Mouse (Mus musculus) myocyte (in vitro differentiated cells): ENCODE data around the gene Slc26a1.

Experiments used
- E2F4 ChIP-seq: IDR thresholded peaks from one replicate; pipeline ENCODE4 v1.6.1; 2011; ENCODE audit warnings: mild to moderate bottlenecking, control low read depth, moderate library complexity; ENCODE audit not compliant: insufficient read depth
- MAX ChIP-seq: IDR thresholded peaks from one replicate; pipeline ENCODE4 v1.6.1; 2011; ENCODE audit warnings: low read depth, mild to moderate bottlenecking, control low read depth
- MYOG ChIP-seq, 3 experiments: IDR thresholded peaks; one replicate each; pipeline ENCODE4 v1.6.1; 2011; ENCODE audit warnings: control low read depth in 2 of 3, low read depth in 2 of 3, mild to moderate bottlenecking in 2 of 3; ENCODE audit not compliant: insufficient read length in 2 of 3, control insufficient read depth in 1 of 3, insufficient read depth in 1 of 3
- POLR2A ChIP-seq: IDR thresholded peaks from one replicate; pipeline ENCODE4 v1.6.1; 2011; ENCODE audit warnings: low read depth, mild to moderate bottlenecking, control low read depth, moderate library complexity; ENCODE audit not compliant: insufficient read length
- POLR2AphosphoS2 ChIP-seq: IDR thresholded peaks from one replicate; pipeline ENCODE4 v1.6.1; 2011; ENCODE audit warnings: low read depth, control low read depth; ENCODE audit not compliant: insufficient read length
- SRF ChIP-seq: IDR thresholded peaks from one replicate; pipeline ENCODE4 v1.6.1; 2011; ENCODE audit warnings: low read depth; ENCODE audit not compliant: control insufficient read depth, insufficient read length
- TCF12 ChIP-seq: IDR thresholded peaks from one replicate; pipeline ENCODE4 v1.6.1; 2011; ENCODE audit warnings: mild to moderate bottlenecking, control low read depth; ENCODE audit not compliant: poor library complexity, insufficient read depth, severe bottlenecking

- TF ChIP-seq POLR2A (no peak), MAX (no peak), TCF12 (no peak), MYOG (IDR thresholded peaks at IDR 0.05; ENCODE audit: control insufficient read depth in 1 of 3, insufficient read depth in 1 of 3, insufficient read length in 2 of 3, low read depth in 2 of 3) (no peak), SRF (no peak), E2F4 (no peak), POLR2AphosphoS2 (no peak)
These were observed 28.6 kb upstream of the Slc26a1 start for GRCm38 (mm10) chr5:108703754-108704626.
